Mouse (Mus musculus) heart, embryonic 11.5 days (tissue): ENCODE data around the gene Ak3. TPM values are rescaled to one million over a fixed set of nuclear protein-coding genes. Genes with fewer than 3 reads are reported as not detected.

ENCODE experiments used
- ATAC-seq: fragments of 200-750 bp; cut with Nextera tagmentation; replicated peaks from 2 replicates; pipeline ENCODE4 v1.8.0; 2017; ENCODE audit warnings: moderate library complexity; ENCODE audit not compliant: insufficient number of reproducible peaks, low FRiP score, low TSS enrichment
- H3K27ac ChIP-seq: fragments of 300-500 bp; sonication (generic); 2 replicates; pipeline ENCODE4 v1.5.1; 2014; ENCODE audit warnings: mild to moderate bottlenecking, low read depth, low read length
- H3K27me3 ChIP-seq: fragments of 300-500 bp; sonication (generic); 2 replicates; pipeline ENCODE4 v1.6.1; 2014; ENCODE audit warnings: mild to moderate bottlenecking, low read length, mixed read lengths; ENCODE audit not compliant: control insufficient read depth, insufficient read depth
- H3K36me3 ChIP-seq: fragments of 300-500 bp; sonication (generic); 2 replicates; pipeline ENCODE4 v1.6.1; 2014; ENCODE audit warnings: mild to moderate bottlenecking, low read length, moderate library complexity, mixed read lengths; ENCODE audit not compliant: control insufficient read depth, insufficient read depth
- H3K4me1 ChIP-seq: fragments of 300-500 bp; sonication (generic); 2 replicates; pipeline ENCODE4 v1.6.1; 2014; ENCODE audit warnings: low read length; ENCODE audit not compliant: control insufficient read depth, insufficient read depth
- H3K4me2 ChIP-seq: fragments of 300-500 bp; sonication (generic); 2 replicates; pipeline ENCODE4 v1.6.1; 2014; ENCODE audit warnings: mild to moderate bottlenecking, moderate library complexity
- H3K4me3 ChIP-seq: fragments of 300-500 bp; sonication (generic); 2 replicates; pipeline ENCODE4 v1.5.1; 2014; ENCODE audit warnings: low read depth, low read length
- H3K9ac ChIP-seq: fragments of 300-500 bp; sonication (generic); 2 replicates; pipeline ENCODE4 v1.6.1; 2014; ENCODE audit warnings: mild to moderate bottlenecking, low read depth, low read length, moderate library complexity
- H3K9me3 ChIP-seq: fragments of 300-500 bp; sonication (generic); replicated peaks from 2 replicates; pipeline ENCODE4 v1.6.1; 2016; ENCODE audit warnings: low read length; ENCODE audit not compliant: control insufficient read depth
- WGBS: fragments of 180-500 bp; shearing (Covaris S2); extraction: QIAGEN DNeasy Blood & Tissue Kit; methylation state at CpG from one replicate; pipeline ENCODE4 v1.1.7; 2014; ENCODE audit not compliant: insufficient replicate concordance; 5-methylcytosine and 5-hydroxymethylcytosine counted together
- polyA plus RNA-seq: library from polyadenylated mRNA; unstranded; fragments of >200 nt; fragmentation: Nextera tagmentation; extraction: Ambion mirVana; gene quantifications from 2 replicates; pipeline ENCODE4 v1.2.1, GENCODE M21; 2014

The Ak3 gene
- 72.5 and 74.4 TPM in 2 replicates for polyA plus RNA-seq

GRCm38 (mm10) chr19:29047334-29048170, at the start of gene Ak3:
Gene Ak3 (minus strand): TSS chr19:29047961.
- Histone ChIP-seq H3K4me1 (peaks cover 12% of the 10 kb centered on the region), H3K27ac (peak within 1 kb of the TSS; percentile 94), H3K27me3 (no peaks in the 10 kb centered on the region), H3K36me3 (no peaks in the 10 kb centered on the region), H3K4me2 (peak within 1 kb of the TSS; percentile 70), H3K9me3 (no peaks in the 10 kb centered on the region), H3K9ac (peak within 1 kb of the TSS; percentile 92), H3K4me3 (peak within 1 kb of the TSS; percentile 76)
- under 1% methylated on average over 66 of the region's 68 CpGs for WGBS
- ATAC-seq, result peak; percentile 89

GRCm38 (mm10) chr19:29092194-29092593, 44.4 kb upstream of the Ak3 start:
- Histone ChIP-seq H3K4me1 (peaks cover 6% of the 10 kb centered on the region; the same call in 1 of the 2 replicates), H3K27me3 (no peaks in the 10 kb centered on the region), H3K9me3 (no peaks in the 10 kb centered on the region), H3K36me3 (no peaks in the 10 kb centered on the region), H3K4me2 (no peak overlapping the region), H3K27ac (no peak overlapping the region), H3K9ac (no peak overlapping the region), H3K4me3 (no peak overlapping the region)
- ATAC-seq, result no peak

GRCm38 (mm10) chr19:29088628-29089027, 40.9 kb upstream of the Ak3 start:
- Histone ChIP-seq H3K27me3 (no peaks in the 10 kb centered on the region), H3K9me3 (no peaks in the 10 kb centered on the region), H3K4me2 (no peak overlapping the region), H3K36me3 (no peaks in the 10 kb centered on the region), H3K9ac (no peak overlapping the region), H3K4me1 (peaks cover 6% of the 10 kb centered on the region; the same call in 1 of the 2 replicates), H3K4me3 (no peak overlapping the region), H3K27ac (no peak overlapping the region)
- WGBS, result 52% methylated on average over 6 of the region's 6 CpGs
- ATAC-seq, result no peak

- Histone ChIP-seq H3K27ac (no peak overlapping the region), H3K36me3 (no peaks in the 10 kb centered on the region), H3K9ac (no peak overlapping the region), H3K27me3 (no peaks in the 10 kb centered on the region), H3K4me3 (no peak overlapping the region), H3K9me3 (no peaks in the 10 kb centered on the region), H3K4me2 (0 out of 2 replicates have a peak overlapping the region, but pooled peaks have one; percentile 9), H3K4me1 (peaks cover 7% of the 10 kb centered on the region)
- peak; percentile 69; the same call in 1 of the 2 replicates for ATAC-seq
- 32% methylated on average over 6 of the region's 6 CpGs for WGBS
Observed at GRCm38 (mm10) chr19:29074802-29075201, 27.0 kb upstream of the Ak3 start.

- H3K36me3 ChIP-seq, result no peaks in the 10 kb centered on the region
- no peaks in the 10 kb centered on the region for H3K27me3 ChIP-seq
- no peak overlapping the region for H3K4me3 ChIP-seq
- H3K4me2 ChIP-seq, result peak overlapping the region; percentile 19; the same call in 1 of the 2 replicates
- WGBS, result 53% methylated on average over 5 of the region's 5 CpGs
- no peaks in the 10 kb centered on the region for H3K9me3 ChIP-seq
- H3K27ac ChIP-seq, result no peak overlapping the region
- ATAC-seq, result no peak
- no peak overlapping the region for H3K9ac ChIP-seq
- peaks cover 5% of the 10 kb centered on the region for H3K4me1 ChIP-seq
Observed at GRCm38 (mm10) chr19:29069195-29069594, 21.4 kb upstream of the Ak3 start.

GRCm38 (mm10) chr19:29066981-29067471, 19.3 kb upstream of the Ak3 start:
- no peaks in the 10 kb centered on the region for H3K9me3 ChIP-seq
- peaks cover 3% of the 10 kb centered on the region; the same call in 1 of the 2 replicates for H3K4me1 ChIP-seq
- peak overlapping the region; percentile 62 for H3K4me2 ChIP-seq
- no peaks in the 10 kb centered on the region for H3K27me3 ChIP-seq
- H3K9ac ChIP-seq, result peak overlapping the region; percentile 67
- H3K4me3 ChIP-seq, result peak overlapping the region; percentile 36
- H3K27ac ChIP-seq, result peak overlapping the region; percentile 77
- 6% methylated on average over 11 of the region's 11 CpGs for whole genome bisulfite sequencing
- H3K36me3 ChIP-seq, result no peaks in the 10 kb centered on the region
- ATAC-seq, result peak; percentile 75

GRCm38 (mm10) chr19:29064451-29065102, 16.8 kb upstream of the Ak3 start:
- Histone ChIP-seq H3K36me3 (no peaks in the 10 kb centered on the region), H3K4me1 (peaks cover 3% of the 10 kb centered on the region; the same call in 1 of the 2 replicates), H3K4me3 (no peak overlapping the region), H3K27ac (peak overlapping the region; percentile 76), H3K4me2 (peak overlapping the region; percentile 55), H3K9me3 (no peaks in the 10 kb centered on the region), H3K9ac (peak overlapping the region; percentile 29; the same call in 1 of the 2 replicates), H3K27me3 (no peaks in the 10 kb centered on the region)
- WGBS, result 52% methylated on average over 9 of the region's 9 CpGs
- peak; percentile 91 for ATAC-seq

- Histone ChIP-seq H3K27ac (peak overlapping the region; percentile 76), H3K4me2 (peak overlapping the region; percentile 55), H3K9me3 (no peaks in the 10 kb centered on the region), H3K4me1 (no peaks in the 10 kb centered on the region), H3K9ac (peak overlapping the region; percentile 52), H3K27me3 (no peaks in the 10 kb centered on the region), H3K36me3 (no peaks in the 10 kb centered on the region), H3K4me3 (no peak overlapping the region; the same call in 1 of the 2 replicates)
- 16% methylated on average over 18 of the region's 18 CpGs for WGBS
- ATAC-seq, result peak; percentile 76
Observed at GRCm38 (mm10) chr19:29063577-29064363, 16.0 kb upstream of the Ak3 start.
